Mouse (Mus musculus): ENCODE data around the gene Syn3. TPM values are rescaled to one million over a fixed set of nuclear protein-coding genes. Genes with fewer than 3 reads are reported as not detected.

The Syn3 gene
- polyA plus RNA-seq, 1 experiment from 2014 or later = 1.3 TPM

DNA sequence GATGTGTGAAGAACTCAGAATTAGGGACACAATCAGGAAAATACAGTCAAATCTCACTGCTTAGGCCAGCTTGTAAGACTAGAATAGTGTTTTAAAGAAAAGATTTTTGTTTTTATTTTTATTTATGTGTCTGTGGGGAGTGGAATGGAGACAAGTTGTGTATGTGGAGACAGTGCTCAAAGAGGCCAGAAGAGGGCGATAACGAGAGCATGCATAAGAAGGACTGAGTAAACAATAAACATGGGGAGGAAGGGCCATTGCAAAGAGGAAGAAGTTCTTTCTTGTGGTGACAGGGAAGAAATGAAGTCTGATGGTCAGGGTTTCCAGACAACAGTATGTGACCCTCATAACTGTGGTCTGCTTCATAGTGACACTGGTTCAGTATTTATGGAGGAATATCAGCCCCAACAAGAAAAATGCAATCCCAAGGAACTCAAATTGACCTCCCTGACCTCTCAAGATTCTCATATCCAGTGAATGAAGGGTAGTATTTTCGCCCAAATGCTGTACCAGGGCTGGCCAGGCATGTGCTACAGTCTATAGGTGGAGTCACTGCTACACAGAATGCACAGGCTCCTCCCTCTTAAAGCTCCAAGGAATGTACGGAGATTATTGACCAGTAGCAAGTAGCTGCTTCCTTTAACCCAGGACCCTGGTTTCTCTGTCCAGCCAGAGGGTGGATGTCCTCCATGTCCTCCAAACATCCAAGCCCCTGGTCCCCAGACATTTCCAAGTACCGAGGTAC, 141.7 kb downstream of the Syn3 start:
- H3K9ac ChIP-seq (ENCODE audit: low read length) = no peak overlapping the region
- no peak overlapping the region for H3K27ac ChIP-seq (replicated peaks)
- no peak for DNase-seq (ENCODE audit: low spot score)
- no peaks in the 10 kb centered on the region for H3K9me3 ChIP-seq (ENCODE audit: control insufficient read depth, low read length)
- no peaks in the 10 kb centered on the region for H3K36me3 ChIP-seq (ENCODE audit: control insufficient read depth, insufficient read depth, low read length)
- ATAC-seq (ENCODE audit: low FRiP score, low TSS enrichment) = peak; percentile 53; the same call in 1 of the 2 replicates
- H3K4me3 ChIP-seq (ENCODE audit: low read depth, low read length) = no peak overlapping the region
- H3K4me1 ChIP-seq (replicated peaks; ENCODE audit: control insufficient read depth, insufficient read depth) = no peaks in the 10 kb centered on the region
- no peaks in the 10 kb centered on the region for H3K27me3 ChIP-seq (ENCODE audit: control insufficient read depth, insufficient read depth, low read length)
- TF ChIP-seq EP300 (optimal IDR thresholded peaks at IDR 0.05) = no peak
- TF ChIP-seq CTCF (IDR thresholded peaks at IDR 0.05; ENCODE audit: low read depth) = peak; percentile 74
- H3K4me2 ChIP-seq (replicated peaks; ENCODE audit: low read depth) = no peak overlapping the region
- WGBS = 57% methylated on average over 5 of the region's 5 CpGs

DNA sequence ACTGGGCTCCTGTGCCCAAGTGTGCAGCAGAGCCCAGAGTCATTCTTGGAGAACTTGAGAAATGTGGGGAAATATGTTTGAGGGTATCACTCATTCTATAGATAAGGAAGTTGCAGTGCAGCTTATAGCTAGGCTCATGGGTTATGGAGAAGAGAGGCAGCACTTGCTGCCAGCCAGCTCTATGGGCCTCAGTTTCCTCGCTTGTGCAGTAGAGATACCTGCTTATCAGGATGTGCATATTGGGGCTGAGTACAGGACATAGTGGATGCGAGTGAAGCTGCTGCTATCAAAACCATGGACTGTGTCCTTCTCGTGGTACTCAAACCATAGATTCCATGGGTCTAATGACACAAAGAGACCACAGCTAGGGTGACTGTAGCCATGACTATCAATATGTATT, 146.2 kb downstream of the Syn3 start:
- H3K9ac ChIP-seq (ENCODE audit: low read length) = no peak overlapping the region
- no peak overlapping the region for H3K4me2 ChIP-seq (replicated peaks; ENCODE audit: low read depth)
- no peak overlapping the region for H3K27ac ChIP-seq (replicated peaks)
- ATAC-seq (ENCODE audit: low FRiP score, low TSS enrichment) = no peak
- no peak overlapping the region for H3K4me3 ChIP-seq (ENCODE audit: low read depth, low read length)
- no peaks in the 10 kb centered on the region for H3K27me3 ChIP-seq (ENCODE audit: control insufficient read depth, insufficient read depth, low read length)
- no peaks in the 10 kb centered on the region for H3K36me3 ChIP-seq (ENCODE audit: control insufficient read depth, insufficient read depth, low read length)
- DNase-seq (ENCODE audit: low spot score) = no peak
- H3K9me3 ChIP-seq (ENCODE audit: control insufficient read depth, low read length) = no peaks in the 10 kb centered on the region
- WGBS = 92% methylated on average over 3 of the region's 3 CpGs
- no peaks in the 10 kb centered on the region for H3K4me1 ChIP-seq (replicated peaks; ENCODE audit: control insufficient read depth, insufficient read depth)
- TF ChIP-seq CTCF (IDR thresholded peaks at IDR 0.05; ENCODE audit: low read depth) = no peak
- no peak for TF ChIP-seq EP300 (optimal IDR thresholded peaks at IDR 0.05)

DNA sequence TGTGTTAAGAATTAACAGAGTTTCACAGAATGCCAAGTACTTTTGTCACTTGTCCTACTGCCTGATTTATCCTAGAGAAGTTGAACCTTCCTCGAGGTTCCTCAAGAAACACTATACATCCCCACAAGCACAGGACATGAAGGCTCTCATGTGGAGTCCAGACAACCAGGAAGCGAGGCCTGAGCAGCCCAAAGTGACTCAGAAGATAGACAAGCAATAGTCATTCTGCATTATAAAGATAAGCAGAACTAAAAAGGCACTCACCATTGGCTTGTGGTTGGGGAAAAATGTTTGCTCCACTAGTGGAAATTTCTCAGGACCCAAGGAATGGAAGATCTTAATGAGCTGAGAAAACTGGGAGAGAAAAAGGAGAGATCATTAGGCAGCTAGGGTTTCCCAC, 147.4 kb downstream of the Syn3 start:
- H3K4me2 ChIP-seq (replicated peaks; ENCODE audit: low read depth) = no peak overlapping the region
- H3K9ac ChIP-seq (ENCODE audit: low read length) = no peak overlapping the region
- H3K4me3 ChIP-seq (ENCODE audit: low read depth, low read length) = no peak overlapping the region
- no peaks in the 10 kb centered on the region for H3K4me1 ChIP-seq (replicated peaks; ENCODE audit: control insufficient read depth, insufficient read depth)
- no peaks in the 10 kb centered on the region for H3K36me3 ChIP-seq (ENCODE audit: control insufficient read depth, insufficient read depth, low read length)
- DNase-seq (ENCODE audit: low spot score) (no peak), ATAC-seq (ENCODE audit: low FRiP score, low TSS enrichment) (no peak)
- TF ChIP-seq CTCF (IDR thresholded peaks at IDR 0.05; ENCODE audit: low read depth) (no peak), EP300 (optimal IDR thresholded peaks at IDR 0.05) (no peak)
- H3K9me3 ChIP-seq (ENCODE audit: control insufficient read depth, low read length) = no peaks in the 10 kb centered on the region
- WGBS = 84% methylated on average over 2 of the region's 2 CpGs
- H3K27me3 ChIP-seq (ENCODE audit: control insufficient read depth, insufficient read depth, low read length) = no peaks in the 10 kb centered on the region
- no peak overlapping the region for H3K27ac ChIP-seq (replicated peaks)

DNA sequence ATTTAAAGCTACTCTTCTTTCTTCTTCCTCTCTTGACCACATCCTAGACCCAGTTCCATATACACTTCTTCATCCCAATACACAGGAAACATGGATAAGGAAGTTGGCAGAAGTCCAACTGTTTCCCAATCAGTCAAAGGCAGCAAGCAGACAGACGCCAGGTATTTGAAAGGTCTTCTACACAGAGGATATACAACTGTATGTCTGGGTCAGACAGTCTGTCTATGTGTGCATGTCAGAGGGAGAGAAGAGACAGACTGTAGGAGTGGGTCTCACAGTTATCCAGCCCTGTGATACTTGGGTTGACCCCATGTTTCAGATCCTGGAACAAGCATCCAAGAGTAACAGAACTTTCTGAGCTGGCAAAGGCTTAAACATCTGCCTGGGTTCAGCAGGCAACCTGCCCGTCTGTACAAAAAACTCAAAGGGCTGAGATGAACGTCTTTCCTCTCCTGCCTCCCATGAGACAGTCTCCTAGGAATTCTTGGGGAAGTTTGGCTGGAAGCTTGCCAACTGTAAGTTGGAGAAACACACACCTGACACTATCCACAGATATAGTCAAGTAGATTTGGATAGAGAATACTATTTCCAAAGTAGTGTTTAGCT, 152.4 kb downstream of the Syn3 start:
- no peak overlapping the region for H3K27ac ChIP-seq (replicated peaks)

DNA sequence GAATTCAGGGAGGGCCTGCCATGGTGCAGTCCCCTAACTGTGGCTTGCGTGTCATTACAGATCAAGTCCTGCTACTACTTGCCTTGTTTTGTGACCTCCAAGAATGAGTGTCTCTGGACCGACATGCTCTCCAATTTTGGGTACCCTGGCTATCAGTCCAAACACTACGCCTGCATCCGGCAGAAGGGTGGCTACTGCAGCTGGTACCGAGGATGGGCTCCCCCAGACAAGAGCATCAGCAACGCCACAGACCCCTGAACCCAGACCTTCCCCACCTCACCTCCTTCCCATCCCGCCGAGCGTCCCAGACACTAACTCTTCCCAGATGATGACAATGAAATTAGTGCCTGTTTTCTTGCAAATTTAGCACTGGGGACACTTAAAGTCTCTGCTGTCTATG, 153.1 kb downstream of the Syn3 start:
- no peaks in the 10 kb centered on the region for H3K9me3 ChIP-seq (ENCODE audit: control insufficient read depth, low read length)
- H3K4me2 ChIP-seq (replicated peaks; ENCODE audit: low read depth) = no peak overlapping the region

More for the DNA sequence above, 152.4 kb downstream of the Syn3 start:
- H3K27me3 ChIP-seq (ENCODE audit: control insufficient read depth, insufficient read depth, low read length) = no peaks in the 10 kb centered on the region
- H3K9ac ChIP-seq (ENCODE audit: low read length) = no peak overlapping the region
- no peak overlapping the region for H3K4me2 ChIP-seq (replicated peaks; ENCODE audit: low read depth)
- no peaks in the 10 kb centered on the region for H3K9me3 ChIP-seq (ENCODE audit: control insufficient read depth, low read length)
- DNase-seq (ENCODE audit: low spot score) (no peak), ATAC-seq (ENCODE audit: low FRiP score, low TSS enrichment) (no peak)
- H3K36me3 ChIP-seq (ENCODE audit: control insufficient read depth, insufficient read depth, low read length) = peaks cover 6% of the 10 kb centered on the region; the same call in 1 of the 2 replicates
- 22% methylated on average over 3 of the region's 3 CpGs for WGBS
- peaks cover 5% of the 10 kb centered on the region; the same call in 1 of the 2 replicates for H3K4me1 ChIP-seq (replicated peaks; ENCODE audit: control insufficient read depth, insufficient read depth)
- H3K4me3 ChIP-seq (ENCODE audit: low read depth, low read length) = no peak overlapping the region
- TF ChIP-seq CTCF (IDR thresholded peaks at IDR 0.05; ENCODE audit: low read depth) (no peak), EP300 (optimal IDR thresholded peaks at IDR 0.05) (no peak)

DNA sequence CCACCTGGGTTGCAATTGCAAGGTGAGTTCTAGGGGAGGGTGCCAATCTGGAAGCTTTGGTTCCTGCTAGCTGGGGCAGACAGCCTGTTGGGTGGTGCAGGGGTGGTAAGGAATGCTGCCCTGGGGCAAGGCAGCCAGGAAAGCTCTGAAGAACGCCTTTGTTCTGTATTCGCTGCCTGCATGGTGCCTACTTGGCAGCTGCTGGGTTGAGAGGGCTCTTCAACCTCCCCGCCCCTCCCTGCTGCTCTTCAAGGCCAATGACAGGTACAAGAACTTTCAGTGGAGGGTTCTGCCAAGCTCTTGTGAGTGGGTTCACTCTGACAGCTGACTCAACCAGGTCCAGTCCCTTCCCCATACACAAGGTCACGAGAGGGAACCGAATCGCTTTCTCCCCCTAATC, 154.0 kb downstream of the Syn3 start:
- Histone ChIP-seq H3K9ac (ENCODE audit: low read length) (no peak overlapping the region), H3K27me3 (ENCODE audit: control insufficient read depth, insufficient read depth, low read length) (no peaks in the 10 kb centered on the region), H3K9me3 (ENCODE audit: control insufficient read depth, low read length) (no peaks in the 10 kb centered on the region), H3K4me3 (ENCODE audit: low read depth, low read length) (no peak overlapping the region), H3K4me1 (replicated peaks; ENCODE audit: control insufficient read depth, insufficient read depth) (peaks cover 19% of the 10 kb centered on the region; the same call in 1 of the 2 replicates), H3K4me2 (replicated peaks; ENCODE audit: low read depth) (no peak overlapping the region), H3K36me3 (ENCODE audit: control insufficient read depth, insufficient read depth, low read length) (peaks cover 6% of the 10 kb centered on the region; the same call in 1 of the 2 replicates), H3K27ac (replicated peaks) (no peak overlapping the region; the same call in 1 of the 2 replicates)
- 85% methylated on average over 6 of the region's 6 CpGs for WGBS
- no peak for TF ChIP-seq CTCF (IDR thresholded peaks at IDR 0.05; ENCODE audit: low read depth)
- no peak for TF ChIP-seq EP300 (optimal IDR thresholded peaks at IDR 0.05)
- ATAC-seq (ENCODE audit: low FRiP score, low TSS enrichment) (no peak), DNase-seq (ENCODE audit: low spot score) (no peak)

More for the DNA sequence above, 153.1 kb downstream of the Syn3 start:
- Histone ChIP-seq H3K36me3 (ENCODE audit: control insufficient read depth, insufficient read depth, low read length) (peaks cover 6% of the 10 kb centered on the region; the same call in 1 of the 2 replicates), H3K4me1 (replicated peaks; ENCODE audit: control insufficient read depth, insufficient read depth) (peaks cover 10% of the 10 kb centered on the region; the same call in 1 of the 2 replicates), H3K9ac (ENCODE audit: low read length) (no peak overlapping the region), H3K27ac (replicated peaks) (no peak overlapping the region), H3K4me3 (ENCODE audit: low read depth, low read length) (no peak overlapping the region), H3K27me3 (ENCODE audit: control insufficient read depth, insufficient read depth, low read length) (no peaks in the 10 kb centered on the region)
- WGBS = 94% methylated on average over 9 of the region's 9 CpGs
- TF ChIP-seq EP300 (optimal IDR thresholded peaks at IDR 0.05) (no peak), CTCF (IDR thresholded peaks at IDR 0.05; ENCODE audit: low read depth) (no peak)
- no peak for ATAC-seq (ENCODE audit: low FRiP score, low TSS enrichment)
- no peak for DNase-seq (ENCODE audit: low spot score)
